Mouse (Mus musculus) CH12.LX (cell line): ENCODE measurements at regions not wholly inside any gene's neighbourhood (a gene's known extent, or its start where the extent isn't known, plus 50 kb on each side); places are given as distances from the start of the nearest gene placed in this dataset.

Experiments
- CTCF ChIP-seq, 2 experiments: IDR thresholded peaks in 1 of 2; conservative IDR thresholded peaks in 1 of 2; 2 replicates each; pipeline ENCODE4 v1.5.1; 2011 to 2012; ENCODE audit warnings: low read depth in 2 of 2, low read length in 2 of 2, improper control_type of control experiment in 1 of 2, inconsistent platforms in 1 of 2, mild to moderate bottlenecking in 1 of 2, moderate library complexity in 1 of 2
- UBTF ChIP-seq: IDR thresholded peaks from 2 replicates; pipeline ENCODE4 v1.6.1; 2012; ENCODE audit warnings: low read depth, mild to moderate bottlenecking, inconsistent platforms, low read length, improper control_type of control experiment, moderate library complexity

- no peak for TF ChIP-seq UBTF
- TF ChIP-seq CTCF (conservative IDR thresholded peaks at IDR 0.05 in 1 of 2, IDR thresholded peaks at IDR 0.05 in 1 of 2; ENCODE audit: low read depth in 2 of 2, low read length in 2 of 2), result no peak
Measured at GRCm38 (mm10) chr9:84977470-84977869, 335.1 kb upstream of the Gm11114 start.
